Comparison of ENCODE assay signal across 8 mouse cellular contexts in the genomic region with DNA sequence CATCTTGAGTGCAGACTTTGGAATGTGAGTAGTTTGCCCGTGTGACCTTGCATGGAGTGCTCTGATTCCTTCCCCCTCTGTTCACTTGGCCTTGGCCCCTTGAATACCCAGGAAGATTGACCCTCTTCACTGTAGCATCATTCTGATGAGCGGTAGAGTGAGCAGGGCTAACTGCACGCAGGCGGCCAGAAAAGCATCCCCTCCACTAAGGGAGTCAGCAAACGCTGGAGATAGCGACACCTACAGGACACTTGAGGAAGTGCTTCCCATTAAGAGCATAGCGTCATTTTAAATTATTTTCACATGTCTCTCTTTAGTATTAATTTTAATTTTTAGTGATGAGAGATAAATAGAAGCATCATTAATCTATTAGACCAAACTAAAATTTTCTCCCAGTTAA. TPM values are rescaled to one million over a fixed set of nuclear protein-coding genes. Genes with fewer than 3 reads are reported as not detected.
DNase-seq lines count a peak whose midpoint lies in the region.

No protein-coding gene starts in this region.

- DNase-seq in left cerebral cortex, postnatal 14 days (ENCODE audit: low spot score in 2 of 2): peak; percentile 21 to 28
- no peak for DNase-seq in left cerebral cortex, adult 8-10 months (ENCODE audit: low spot score in 2 of 2)
- DNase-seq in Muller cell, postnatal 12 days (ENCODE audit: inconsistent ontology term): peak; percentile 19
- DNase-seq in cerebellum, postnatal 10 days: peak; percentile 72 to 76
- DNase-seq in heart, postnatal 36 days: peak; percentile 40 to 54
- peak; percentile 49 for DNase-seq in mesoderm, embryonic 11.5 days (ENCODE audit: low read depth, low spot score)
- DNase-seq in thymus, postnatal 0 days (ENCODE audit: low spot score): peak; percentile 35
- no peak for DNase-seq in urinary bladder, postnatal 4 days (ENCODE audit: low spot score in 2 of 2)

- intact Hi-C loops in left cerebral cortex, postnatal 14 days (cut with DNase I): loop anchor here (1.0 kb wide), 1 partner anchor 210 kb away; no protein-coding TSS in a partner anchor
- intact Hi-C loops in heart, postnatal 36 days (cut with DNase I): loop anchor here (1.0 to 10.0 kb wide), 3 partner anchors 139 to 329 kb away; no protein-coding TSS in a partner anchor

RNA-seq across cellular contexts. Expression of a gene that starts 13.8 kb away (rescaled TPM):
- 10 to 100 TPM; 19.7 to 20.1 TPM for total RNA-seq in left cerebral cortex, postnatal 14 days (2021)
- total RNA-seq in left cerebral cortex, adult 8-10 months (2022): 10 to 100 TPM; 20.5 to 23.6 (median 22.8) TPM
- total RNA-seq in heart, postnatal 36 days (2021): 1 to 10 TPM; 1.6 to 1.7 TPM
- 2.9 and 3.1 TPM in 2 replicates for polyA plus RNA-seq in thymus, postnatal 0 days (2015; fragmentation: Nextera tagmentation; extraction: Ambion mirVana)

Comparison
In these comparisons a context has a peak if more than half of its experiments do, and no peak if none do; other contexts are left out.
1. DNase-seq: peak in left cerebral cortex, postnatal 14 days (2 of 2), Muller cell, postnatal 12 days (single experiment), cerebellum, postnatal 10 days (2 of 2), heart, postnatal 36 days (2 of 2), mesoderm, embryonic 11.5 days (single experiment) and thymus, postnatal 0 days (single experiment); none in left cerebral cortex, adult 8-10 months (0 of 2) and urinary bladder, postnatal 4 days (0 of 2).
2. RNA of a gene that starts 13.8 kb away (total RNA-seq): 20.5 to 23.6 TPM in left cerebral cortex, adult 8-10 months and 19.7 to 20.1 TPM in left cerebral cortex, postnatal 14 days; 1.6 to 1.7 TPM in heart, postnatal 36 days; every median in the first group is over 4 times any median in the second.